Mouse (Mus musculus): ENCODE results near the gene Dpep1.

- TF ChIP-seq POLR2A (IDR thresholded peaks at IDR 0.05; ENCODE audit: control insufficient read depth, extremely low read depth, insufficient read depth, low read length, poor library complexity) (no peak), CTCF (IDR thresholded peaks at IDR 0.05; ENCODE audit: borderline replicate concordance, control insufficient read depth, extremely low read depth, insufficient read depth, low read length, poor library complexity) (no peak)
Measured at GRCm38 (mm10) chr8:123233300-123233699, 47.3 kb downstream of the Dpep1 start.

Measured in thymus, adult 2 months (tissue).